Mouse (Mus musculus): ENCODE measurements at regions not wholly inside any gene's neighbourhood (a gene's known extent, or its start where the extent isn't known, plus 50 kb on each side); places are given as distances from the start of the nearest gene placed in this dataset.

GRCm38 (mm10) chr14:108464192-108464591 lies 449.8 kb downstream of the Slitrk1 start:
- H3K36me3 ChIP-seq: no peaks in the 10 kb centered on the region
- H3K4me2 ChIP-seq (replicated peaks): no peak overlapping the region
- H3K4me3 ChIP-seq: no peak overlapping the region
- no peaks in the 10 kb centered on the region for H3K9me3 ChIP-seq
- H3K9ac ChIP-seq: no peak overlapping the region
- H3K27ac ChIP-seq: no peak overlapping the region
- ATAC-seq (ENCODE audit: low FRiP score, low read depth): no peak
- no peaks in the 10 kb centered on the region for H3K27me3 ChIP-seq
- peaks cover 3% of the 10 kb centered on the region; the same call in 1 of the 2 replicates for H3K4me1 ChIP-seq
- 41% methylated on average over 1 of the region's 1 CpGs for WGBS

- H3K4me1 ChIP-seq: peaks cover 4% of the 10 kb centered on the region; the same call in 1 of the 2 replicates
- H3K9me3 ChIP-seq: no peaks in the 10 kb centered on the region
- 38% methylated on average over 6 of the region's 6 CpGs for WGBS
- no peak overlapping the region for H3K4me3 ChIP-seq
- H3K27ac ChIP-seq: no peak overlapping the region
- H3K4me2 ChIP-seq (replicated peaks): no peak overlapping the region
- peak; percentile 54; the same call in 1 of the 2 replicates for ATAC-seq (ENCODE audit: low FRiP score, low read depth)
- no peaks in the 10 kb centered on the region for H3K36me3 ChIP-seq
- no peak overlapping the region for H3K9ac ChIP-seq
- no peaks in the 10 kb centered on the region for H3K27me3 ChIP-seq
Observed at GRCm38 (mm10) chr14:108459356-108459755, 454.6 kb downstream of the Slitrk1 start.

- no peak overlapping the region for H3K4me2 ChIP-seq (replicated peaks)
- no peak overlapping the region for H3K27ac ChIP-seq
- H3K9me3 ChIP-seq: no peaks in the 10 kb centered on the region
- H3K4me1 ChIP-seq: no peaks in the 10 kb centered on the region
- no peak overlapping the region for H3K9ac ChIP-seq
- H3K36me3 ChIP-seq: no peaks in the 10 kb centered on the region
- H3K27me3 ChIP-seq: no peaks in the 10 kb centered on the region
- WGBS: 42% methylated on average over 2 of the region's 2 CpGs
- no peak overlapping the region for H3K4me3 ChIP-seq
- no peak for ATAC-seq (ENCODE audit: low FRiP score, low read depth)
Observed at GRCm38 (mm10) chr14:108437019-108437418, 476.9 kb downstream of the Slitrk1 start.

GRCm38 (mm10) chr14:108405113-108405512 lies 508.8 kb downstream of the Slitrk1 start:
- no peaks in the 10 kb centered on the region for H3K9me3 ChIP-seq
- WGBS: 47% methylated on average over 2 of the region's 2 CpGs

GRCm38 (mm10) chr14:108403466-108403865 lies 510.5 kb downstream of the Slitrk1 start:
- Histone ChIP-seq H3K9ac (no peak overlapping the region), H3K4me2 (replicated peaks) (no peak overlapping the region), H3K4me3 (no peak overlapping the region), H3K27ac (no peak overlapping the region), H3K36me3 (no peaks in the 10 kb centered on the region), H3K27me3 (no peaks in the 10 kb centered on the region), H3K4me1 (no peaks in the 10 kb centered on the region), H3K9me3 (no peaks in the 10 kb centered on the region)
- WGBS: 78% methylated on average over 2 of the region's 2 CpGs
- ATAC-seq (ENCODE audit: low FRiP score, low read depth): no peak

More at GRCm38 (mm10) chr14:108405113-108405512, 508.8 kb downstream of the Slitrk1 start:
- H3K27ac ChIP-seq: no peak overlapping the region
- H3K4me1 ChIP-seq: no peaks in the 10 kb centered on the region
- no peaks in the 10 kb centered on the region for H3K36me3 ChIP-seq
- no peak overlapping the region for H3K4me2 ChIP-seq (replicated peaks)
- H3K4me3 ChIP-seq: no peak overlapping the region
- no peak for ATAC-seq (ENCODE audit: low FRiP score, low read depth)
- H3K9ac ChIP-seq: no peak overlapping the region
- no peaks in the 10 kb centered on the region for H3K27me3 ChIP-seq

Data from limb, embryonic 13.5 days (tissue).